Mouse (Mus musculus) bone marrow, adult 2 months (tissue): ENCODE measurements at regions not wholly inside any gene's neighbourhood (a gene's known extent, or its start where the extent isn't known, plus 50 kb on each side); places are given as distances from the start of the nearest gene placed in this dataset.

ENCODE experiments used
- H3K27ac ChIP-seq: fragments of 200-500 bp; 2 replicates; pipeline ENCODE4 v1.5.1; 2012; ENCODE audit warnings: low read depth, mild to moderate bottlenecking, control low read depth, inconsistent platforms, low read length; ENCODE audit not compliant: control insufficient read depth, poor library complexity, insufficient read depth
- H3K4me1 ChIP-seq: fragments of 200-500 bp; 2 replicates; pipeline ENCODE4 v1.6.1; 2011; ENCODE audit warnings: low read length; ENCODE audit not compliant: control insufficient read depth, insufficient read depth
- H3K4me3 ChIP-seq: fragments of 200-500 bp; replicated peaks from 2 replicates; pipeline ENCODE3; 2011; ENCODE audit warnings: mild to moderate bottlenecking, low read depth, low read length, control low read depth; ENCODE audit not compliant: control insufficient read depth
- CTCF ChIP-seq: fragments of 200-500 bp; IDR thresholded peaks from 2 replicates; pipeline ENCODE4 v1.5.1; 2011; ENCODE audit warnings: low read length, control low read depth; ENCODE audit not compliant: control insufficient read depth, insufficient read depth
- POLR2A ChIP-seq: fragments of 200-500 bp; IDR thresholded peaks from 2 replicates; pipeline ENCODE4 v1.6.1; 2011; ENCODE audit warnings: low read depth, mild to moderate bottlenecking, control low read depth, low read length, borderline replicate concordance; ENCODE audit not compliant: control insufficient read depth
- WGBS: fragments of 180-500 bp; shearing (Covaris S2); methylation state at CpG from one replicate; pipeline ENCODE4 v1.1.7; 2018; 5-methylcytosine and 5-hydroxymethylcytosine counted together

DNA sequence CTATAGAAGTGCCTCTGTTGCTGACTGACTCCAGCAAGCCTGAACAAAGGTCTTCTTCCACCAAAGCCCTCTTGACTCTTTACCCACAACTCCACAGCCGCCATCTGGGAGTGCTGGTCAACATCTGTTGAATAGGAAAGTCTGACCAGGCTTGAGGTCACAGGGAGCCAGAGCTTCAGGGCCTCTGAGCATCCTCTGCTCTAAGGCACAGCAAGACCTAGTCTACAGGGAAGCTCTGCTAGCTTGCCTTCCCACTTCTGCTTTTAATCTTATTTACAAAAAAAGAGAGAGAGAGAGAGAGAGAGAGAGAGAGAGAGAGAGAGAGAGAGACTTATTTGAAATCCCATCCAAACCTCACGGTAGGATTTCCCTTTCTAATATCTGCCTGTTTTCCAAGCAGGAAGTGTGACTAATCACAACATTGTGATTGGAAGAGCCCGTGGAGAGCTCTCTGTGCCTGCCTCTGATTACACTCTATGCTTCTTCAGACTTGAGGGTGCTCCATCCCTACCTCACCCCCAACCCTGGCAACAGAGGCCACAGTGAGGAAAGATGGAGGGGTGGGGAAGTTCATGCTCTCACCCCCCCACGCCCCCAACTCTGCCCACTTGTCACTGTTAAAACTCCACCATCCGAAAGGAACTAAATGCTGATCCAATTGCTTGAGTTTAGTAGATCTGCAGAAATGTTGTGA, 194.1 kb downstream of the Sp3 start:
- Histone ChIP-seq H3K4me3 (no peak overlapping the region), H3K4me1 (no peaks in the 10 kb centered on the region; the same call in 1 of the 2 replicates), H3K27ac (no peak overlapping the region)
- no peak for TF ChIP-seq CTCF
- no peak for TF ChIP-seq POLR2A
- WGBS: 38% methylated on average over 5 of the region's 5 CpGs

- H3K4me3 ChIP-seq: no peak overlapping the region
- 65% methylated on average over 3 of the region's 3 CpGs for WGBS
- no peak for TF ChIP-seq CTCF
- no peak for TF ChIP-seq POLR2A
- no peak overlapping the region for H3K27ac ChIP-seq
- H3K4me1 ChIP-seq: no peaks in the 10 kb centered on the region; the same call in 1 of the 2 replicates
Observed at GRCm38 (mm10) chr2:72787616-72788015, 192.6 kb downstream of the Sp3 start.

GRCm38 (mm10) chr2:72791496-72791895, 188.8 kb downstream of the Sp3 start:
- TF ChIP-seq POLR2A (no peak), CTCF (no peak)
- WGBS: 54% methylated on average over 3 of the region's 3 CpGs

DNA sequence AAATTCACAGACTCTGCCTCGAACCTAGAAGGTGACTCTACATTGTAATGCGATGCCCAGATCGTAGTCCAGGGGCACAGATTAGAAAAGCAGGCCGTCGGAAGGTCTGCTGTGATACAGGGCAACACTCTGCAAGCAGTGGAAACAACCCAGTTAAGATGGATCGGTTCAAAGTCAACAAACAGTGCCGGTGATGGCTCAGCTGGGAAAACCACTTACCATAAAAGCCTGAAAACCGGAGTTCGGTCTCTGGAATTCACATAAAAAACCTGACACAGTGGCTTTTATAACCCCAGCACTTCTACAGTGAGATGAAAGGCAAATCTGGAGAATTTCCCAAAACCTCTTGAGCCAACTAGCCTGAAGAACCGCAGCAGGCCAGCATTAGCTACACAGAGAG, 186.8 kb downstream of the Sp3 start:
- Histone ChIP-seq H3K4me3 (no peak overlapping the region), H3K4me1 (no peaks in the 10 kb centered on the region), H3K27ac (no peak overlapping the region)
- 74% methylated on average over 10 of the region's 10 CpGs for WGBS
- TF ChIP-seq POLR2A (no peak), CTCF (no peak)

More at GRCm38 (mm10) chr2:72791496-72791895, 188.8 kb downstream of the Sp3 start:
- Histone ChIP-seq H3K4me1 (no peaks in the 10 kb centered on the region), H3K4me3 (no peak overlapping the region), H3K27ac (no peak overlapping the region)

GRCm38 (mm10) chr2:72794501-72794900, 185.7 kb downstream of the Sp3 start:
- H3K4me3 ChIP-seq: no peak overlapping the region
- no peak overlapping the region for H3K27ac ChIP-seq
- no peaks in the 10 kb centered on the region for H3K4me1 ChIP-seq
- WGBS: 49% methylated on average over 4 of the region's 4 CpGs
- TF ChIP-seq POLR2A (no peak), CTCF (no peak)

DNA sequence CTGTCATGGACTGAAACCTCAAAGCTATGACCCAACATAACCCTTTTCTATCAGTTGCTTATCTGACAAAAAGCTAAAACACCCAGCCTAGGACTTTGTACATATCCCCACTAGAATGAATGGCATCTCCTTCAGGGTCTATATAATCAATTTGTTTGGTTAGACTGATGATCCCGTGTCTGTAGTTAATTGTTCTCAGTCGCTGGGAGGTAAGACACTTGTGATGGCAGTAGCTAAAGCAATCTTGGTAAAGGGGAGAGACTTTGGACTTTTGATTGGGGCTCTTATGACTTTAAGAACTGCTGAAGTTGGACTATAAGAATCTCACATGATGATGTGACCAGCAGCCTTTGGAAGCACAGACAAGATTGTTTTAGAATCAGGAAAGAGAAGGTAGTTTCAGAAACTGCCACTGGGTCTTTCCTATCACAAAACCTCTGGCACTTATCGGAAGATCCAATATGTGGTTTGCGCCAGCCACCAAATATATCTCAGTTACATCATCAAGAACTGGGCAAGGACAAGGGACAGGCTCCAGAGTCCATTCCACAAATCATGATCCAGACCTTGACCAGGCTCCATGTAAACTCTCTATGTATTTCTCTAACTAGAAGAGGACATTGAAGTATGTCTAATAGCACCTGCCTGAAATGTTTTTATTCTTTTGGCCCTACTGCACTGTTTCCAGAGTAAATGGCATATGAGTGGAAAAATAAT, 183.1 kb downstream of the Sp3 start:
- TF ChIP-seq POLR2A (no peak), CTCF (no peak)
- 80% methylated on average over 4 of the region's 4 CpGs for WGBS
- no peaks in the 10 kb centered on the region for H3K4me1 ChIP-seq
- no peak overlapping the region for H3K27ac ChIP-seq
- H3K4me3 ChIP-seq: no peak overlapping the region

- no peak overlapping the region for H3K4me3 ChIP-seq
- no peaks in the 10 kb centered on the region for H3K4me1 ChIP-seq
- H3K27ac ChIP-seq: no peak overlapping the region
- TF ChIP-seq CTCF: no peak
- no peak for TF ChIP-seq POLR2A
- 59% methylated on average over 7 of the region's 7 CpGs for WGBS
Observed at GRCm38 (mm10) chr2:72800696-72801095, 179.6 kb downstream of the Sp3 start.

GRCm38 (mm10) chr2:72813282-72813974, 166.8 kb downstream of the Sp3 start:
- 66% methylated on average over 14 of the region's 14 CpGs for WGBS
- H3K4me3 ChIP-seq: no peak overlapping the region
- H3K27ac ChIP-seq: no peak overlapping the region
- H3K4me1 ChIP-seq: no peaks in the 10 kb centered on the region
- no peak for TF ChIP-seq POLR2A
- TF ChIP-seq CTCF: no peak
